Mouse (Mus musculus): ENCODE measurements around the gene Them7.

GRCm38 (mm10) chr2:105383063-105383462, 158.9 kb downstream of the Them7 start:
- no peak for TF ChIP-seq CTCF (IDR thresholded peaks at IDR 0.05 in 2 of 3, conservative IDR thresholded peaks at IDR 0.05 in 1 of 3; ENCODE audit: control insufficient read depth in 1 of 3, insufficient read depth in 1 of 3, low read depth in 2 of 3, low read length in 3 of 3, poor library complexity in 1 of 3, severe bottlenecking in 1 of 3)
- TF ChIP-seq USF1 (IDR thresholded peaks at IDR 0.05; ENCODE audit: low read depth, low read length): no peak
- no peak for TF ChIP-seq ZC3H11A (IDR thresholded peaks at IDR 0.05; ENCODE audit: low read depth, low read length)
- no peak for TF ChIP-seq CHD1 (IDR thresholded peaks at IDR 0.05; ENCODE audit: low read depth, low read length)
